Mouse (Mus musculus) heart, postnatal 10 days (tissue): ENCODE results near the gene Tmem79. TPM values are rescaled to one million over a fixed set of nuclear protein-coding genes. Genes with fewer than 3 reads are reported as not detected.
"Not testable (repeated sequence)": the region's sequence is repeated elsewhere in the genome, so short reads cannot be mapped to it uniquely, and the experiment has no call there.

Experiments
- DNase-seq, 2 experiments: peaks; one replicate each; pipeline ENCODE4 v3.0.0; 2021
- intact Hi-C: fragments of 180-260 bp; cut with DNase I; formaldehyde crosslinking; loops from one replicate; pipeline ENCODE4 v1.15.1; 2025
- total RNA-seq, 2 experiments: library from RNA; stranded (reverse); gene quantifications; 2 replicates each; pipeline ENCODE4 v1.2.3; 2021

Gene Tmem79
- 1 to 10 TPM; 1.4 to 1.9 TPM for total RNA-seq

GRCm38 (mm10) chr3:88336058-88337013 is at the start of gene Tmem79, which contains the start of gene Smg5:
Tmem79 (minus strand) TSS chr3:88336148.
Smg5 (plus strand) TSS chr3:88336260.
- intact Hi-C loops = no loop called here
- DNase-seq = peak; percentile 98

- intact Hi-C loops = no loop called here
- no peak for DNase-seq
Measured at GRCm38 (mm10) chr3:88384364-88384763, 48.4 kb upstream of the Tmem79 start, which contains the start of gene Bglap. Bglap (minus strand) TSS chr3:88384464.

GRCm38 (mm10) chr3:88382383-88382782 is 46.4 kb upstream of the Tmem79 start:
- intact Hi-C loops, DNase-seq: not testable (repeated sequence)

GRCm38 (mm10) chr3:88381389-88382315 is 45.7 kb upstream of the Tmem79 start:
- DNase-seq, intact Hi-C loops: not testable (repeated sequence)

GRCm38 (mm10) chr3:88378599-88378998 is 42.7 kb upstream of the Tmem79 start, which contains the start of gene Bglap2:
Bglap2 (minus strand) TSS chr3:88378699.
- intact Hi-C loops, DNase-seq: not testable (repeated sequence)

- DNase-seq, intact Hi-C loops: not testable (repeated sequence)
Measured at GRCm38 (mm10) chr3:88376644-88377043, 40.7 kb upstream of the Tmem79 start.

- not testable (repeated sequence) for DNase-seq
Measured at GRCm38 (mm10) chr3:88375750-88376626, 40.0 kb upstream of the Tmem79 start.

GRCm38 (mm10) chr3:88372643-88373042 is 36.7 kb upstream of the Tmem79 start, which contains the start of gene Bglap3:
Bglap3 (minus strand) TSS chr3:88372743.
- intact Hi-C loops = not testable (repeated sequence)

More at GRCm38 (mm10) chr3:88375750-88376626, 40.0 kb upstream of the Tmem79 start:
- intact Hi-C loops = not testable (repeated sequence)

GRCm38 (mm10) chr3:88368511-88368910 is 32.6 kb upstream of the Tmem79 start:
- intact Hi-C loops, DNase-seq: not testable (repeated sequence)

More at GRCm38 (mm10) chr3:88372643-88373042, 36.7 kb upstream of the Tmem79 start, which contains the start of gene Bglap3:
- not testable (repeated sequence) for DNase-seq

GRCm38 (mm10) chr3:88367517-88367916 is 31.6 kb upstream of the Tmem79 start:
- intact Hi-C loops, DNase-seq: not testable (repeated sequence)

GRCm38 (mm10) chr3:88366830-88367428 is 31.0 kb upstream of the Tmem79 start:
- DNase-seq = peak; percentile 44 to 55

GRCm38 (mm10) chr3:88365705-88366361 is 29.9 kb upstream of the Tmem79 start:
- intact Hi-C loops = no loop called here
- DNase-seq = no peak

More at GRCm38 (mm10) chr3:88366830-88367428, 31.0 kb upstream of the Tmem79 start:
- intact Hi-C loops = not testable (repeated sequence)

- intact Hi-C loops = no loop called here
- DNase-seq = peak; percentile 68 to 78
Measured at GRCm38 (mm10) chr3:88364337-88364736, 28.4 kb upstream of the Tmem79 start, which contains the start of gene Paqr6. Paqr6 (plus strand) TSS chr3:88364584.

GRCm38 (mm10) chr3:88363700-88364099 is 27.8 kb upstream of the Tmem79 start:
- DNase-seq = no peak
- intact Hi-C loops = no loop called here

- intact Hi-C loops = no loop called here
- DNase-seq = no peak
Measured at GRCm38 (mm10) chr3:88361612-88362313, 25.8 kb upstream of the Tmem79 start.

GRCm38 (mm10) chr3:88361096-88361495 is 25.1 kb upstream of the Tmem79 start:
- intact Hi-C loops = no loop called here
- no peak for DNase-seq

GRCm38 (mm10) chr3:88359989-88360388 is 24.0 kb upstream of the Tmem79 start:
- intact Hi-C loops = no loop called here

GRCm38 (mm10) chr3:88359584-88359983 is 23.6 kb upstream of the Tmem79 start:
- DNase-seq = no peak
- intact Hi-C loops = no loop called here

More at GRCm38 (mm10) chr3:88359989-88360388, 24.0 kb upstream of the Tmem79 start:
- no peak for DNase-seq
